Mouse (Mus musculus): ENCODE measurements around the gene Gm43951. TPM values are rescaled to one million over a fixed set of nuclear protein-coding genes. Genes with fewer than 3 reads are reported as not detected.

Gene Gm43951
- not detected in 2 replicates for polyA plus RNA-seq (2014; fragmentation: Nextera tagmentation; extraction: Ambion mirVana)

GRCm38 (mm10) chr11:72206341-72207203 lies at the start of gene Gm43951:
Gene Gm43951, minus strand, starts transcription at chr11:72206840.
- under 1% methylated on average over 43 of the region's 43 CpGs for WGBS
- H3K4me2 ChIP-seq, result peak within 1 kb of the TSS; percentile 91
- DNase-seq (peak; percentile 41), ATAC-seq (ENCODE audit: insufficient read depth) (peak; percentile 50)
- H3K27me3 ChIP-seq (ENCODE audit: insufficient read depth, low read length), result no peaks in the 10 kb centered on the region
- H3K36me3 ChIP-seq (ENCODE audit: insufficient read depth), result peaks cover 35% of the 10 kb centered on the region
- H3K4me1 ChIP-seq (ENCODE audit: insufficient read depth), result no peaks in the 10 kb centered on the region
- H3K9me3 ChIP-seq (ENCODE audit: low read depth, low read length), result no peaks in the 10 kb centered on the region
- peak; percentile 45 for TF ChIP-seq CTCF (IDR thresholded peaks at IDR 0.05; ENCODE audit: low read depth)
- peak within 1 kb of the TSS; percentile 63 for H3K27ac ChIP-seq (ENCODE audit: low read depth)
- H3K9ac ChIP-seq, result peak within 1 kb of the TSS; percentile 78
- H3K4me3 ChIP-seq (ENCODE audit: low read depth, low read length), result peak within 1 kb of the TSS; percentile 67

GRCm38 (mm10) chr11:72256441-72256840 lies 49.8 kb upstream of the Gm43951 start:
- no peak for DNase-seq
- Histone ChIP-seq H3K4me1 (ENCODE audit: insufficient read depth) (no peaks in the 10 kb centered on the region), H3K4me2 (no peak overlapping the region), H3K9ac (no peak overlapping the region), H3K4me3 (ENCODE audit: low read depth, low read length) (no peak overlapping the region), H3K27ac (ENCODE audit: low read depth) (no peak overlapping the region), H3K27me3 (ENCODE audit: insufficient read depth, low read length) (no peaks in the 10 kb centered on the region), H3K9me3 (ENCODE audit: low read depth, low read length) (no peaks in the 10 kb centered on the region), H3K36me3 (ENCODE audit: insufficient read depth) (no peaks in the 10 kb centered on the region)
- no peak for ATAC-seq (ENCODE audit: insufficient read depth)
- 59% methylated on average over 2 of the region's 2 CpGs for WGBS
- no peak for TF ChIP-seq CTCF (IDR thresholded peaks at IDR 0.05; ENCODE audit: low read depth)

- Histone ChIP-seq H3K9me3 (ENCODE audit: low read depth, low read length) (no peaks in the 10 kb centered on the region), H3K4me3 (ENCODE audit: low read depth, low read length) (no peak overlapping the region), H3K27ac (ENCODE audit: low read depth) (no peak overlapping the region), H3K27me3 (ENCODE audit: insufficient read depth, low read length) (no peaks in the 10 kb centered on the region), H3K36me3 (ENCODE audit: insufficient read depth) (no peaks in the 10 kb centered on the region), H3K4me1 (ENCODE audit: insufficient read depth) (no peaks in the 10 kb centered on the region), H3K4me2 (no peak overlapping the region), H3K9ac (no peak overlapping the region)
- no peak for TF ChIP-seq CTCF (IDR thresholded peaks at IDR 0.05; ENCODE audit: low read depth)
- 90% methylated on average over 4 of the region's 4 CpGs for WGBS
- ATAC-seq (ENCODE audit: insufficient read depth), result no peak
- DNase-seq, result no peak
These were observed 49.0 kb upstream of the Gm43951 start for GRCm38 (mm10) chr11:72255629-72256028.

- H3K27me3 ChIP-seq (ENCODE audit: insufficient read depth, low read length), result no peaks in the 10 kb centered on the region
- no peaks in the 10 kb centered on the region for H3K4me1 ChIP-seq (ENCODE audit: insufficient read depth)
- H3K9me3 ChIP-seq (ENCODE audit: low read depth, low read length), result no peaks in the 10 kb centered on the region
- no peak overlapping the region for H3K4me3 ChIP-seq (ENCODE audit: low read depth, low read length)
- no peak for TF ChIP-seq CTCF (IDR thresholded peaks at IDR 0.05; ENCODE audit: low read depth)
- 77% methylated on average over 8 of the region's 8 CpGs for WGBS
- no peak for DNase-seq
- H3K36me3 ChIP-seq (ENCODE audit: insufficient read depth), result no peaks in the 10 kb centered on the region
- no peak for ATAC-seq (ENCODE audit: insufficient read depth)
- H3K4me2 ChIP-seq, result no peak overlapping the region
- no peak overlapping the region for H3K27ac ChIP-seq (ENCODE audit: low read depth)
- no peak overlapping the region for H3K9ac ChIP-seq
These were observed 38.6 kb upstream of the Gm43951 start for GRCm38 (mm10) chr11:72245196-72245753.

GRCm38 (mm10) chr11:72240062-72240860 lies 33.6 kb upstream of the Gm43951 start:
- no peak for ATAC-seq (ENCODE audit: insufficient read depth)
- H3K27ac ChIP-seq (ENCODE audit: low read depth), result no peak overlapping the region
- H3K36me3 ChIP-seq (ENCODE audit: insufficient read depth), result no peaks in the 10 kb centered on the region
- no peak for TF ChIP-seq CTCF (IDR thresholded peaks at IDR 0.05; ENCODE audit: low read depth)
- WGBS, result 69% methylated on average over 4 of the region's 4 CpGs
- H3K4me1 ChIP-seq (ENCODE audit: insufficient read depth), result no peaks in the 10 kb centered on the region
- no peaks in the 10 kb centered on the region for H3K27me3 ChIP-seq (ENCODE audit: insufficient read depth, low read length)
- no peaks in the 10 kb centered on the region for H3K9me3 ChIP-seq (ENCODE audit: low read depth, low read length)
- H3K4me2 ChIP-seq, result no peak overlapping the region
- no peak overlapping the region for H3K9ac ChIP-seq
- H3K4me3 ChIP-seq (ENCODE audit: low read depth, low read length), result no peak overlapping the region
- DNase-seq, result no peak

GRCm38 (mm10) chr11:72234013-72234412 lies 27.4 kb upstream of the Gm43951 start:
- H3K27me3 ChIP-seq (ENCODE audit: insufficient read depth, low read length), result no peaks in the 10 kb centered on the region
- no peak overlapping the region for H3K27ac ChIP-seq (ENCODE audit: low read depth)
- DNase-seq (no peak), ATAC-seq (ENCODE audit: insufficient read depth) (no peak)
- 55% methylated on average over 5 of the region's 5 CpGs for WGBS
- H3K4me1 ChIP-seq (ENCODE audit: insufficient read depth), result no peaks in the 10 kb centered on the region
- H3K9me3 ChIP-seq (ENCODE audit: low read depth, low read length), result no peaks in the 10 kb centered on the region
- no peak overlapping the region for H3K9ac ChIP-seq
- H3K4me2 ChIP-seq, result no peak overlapping the region
- no peaks in the 10 kb centered on the region for H3K36me3 ChIP-seq (ENCODE audit: insufficient read depth)
- TF ChIP-seq CTCF (IDR thresholded peaks at IDR 0.05; ENCODE audit: low read depth), result no peak
- H3K4me3 ChIP-seq (ENCODE audit: low read depth, low read length), result no peak overlapping the region

- Histone ChIP-seq H3K9me3 (ENCODE audit: low read depth, low read length) (no peaks in the 10 kb centered on the region), H3K27me3 (ENCODE audit: insufficient read depth, low read length) (no peaks in the 10 kb centered on the region), H3K9ac (no peak overlapping the region), H3K4me2 (no peak overlapping the region), H3K4me1 (ENCODE audit: insufficient read depth) (no peaks in the 10 kb centered on the region), H3K4me3 (ENCODE audit: low read depth, low read length) (no peak overlapping the region), H3K36me3 (ENCODE audit: insufficient read depth) (no peaks in the 10 kb centered on the region), H3K27ac (ENCODE audit: low read depth) (no peak overlapping the region)
- no peak for ATAC-seq (ENCODE audit: insufficient read depth)
- WGBS, result 57% methylated on average over 1 of the region's 1 CpGs
- no peak for TF ChIP-seq CTCF (IDR thresholded peaks at IDR 0.05; ENCODE audit: low read depth)
- DNase-seq, result no peak
These were observed 26.4 kb upstream of the Gm43951 start for GRCm38 (mm10) chr11:72232991-72233390.
